Mouse (Mus musculus) olfactory bulb, adult 2 months (tissue): ENCODE data around the gene Card19.

Experiments used
- CTCF ChIP-seq: fragments of 200-500 bp; IDR thresholded peaks from 2 replicates; pipeline ENCODE4 v1.5.1; 2012; ENCODE audit warnings: low read depth, mild to moderate bottlenecking, low read length, moderate library complexity; ENCODE audit not compliant: insufficient read depth
- POLR2A ChIP-seq: fragments of 200-500 bp; IDR thresholded peaks from 2 replicates; pipeline ENCODE4 v1.6.1; 2012; ENCODE audit warnings: mild to moderate bottlenecking, low read depth, low read length, moderate library complexity; ENCODE audit not compliant: insufficient read depth

- TF ChIP-seq POLR2A (no peak), CTCF (no peak)
These were observed 30.8 kb upstream of the Card19 start for GRCm38 (mm10) chr13:49246626-49247025.
